Mouse (Mus musculus): ENCODE data around the gene Arhgap10.

Arhgap10 gene

GRCm38 (mm10) chr8:77279977-77280376 is 237.8 kb downstream of the Arhgap10 start:
- no peak for DNase-seq (ENCODE audit: low spot score)

DNA sequence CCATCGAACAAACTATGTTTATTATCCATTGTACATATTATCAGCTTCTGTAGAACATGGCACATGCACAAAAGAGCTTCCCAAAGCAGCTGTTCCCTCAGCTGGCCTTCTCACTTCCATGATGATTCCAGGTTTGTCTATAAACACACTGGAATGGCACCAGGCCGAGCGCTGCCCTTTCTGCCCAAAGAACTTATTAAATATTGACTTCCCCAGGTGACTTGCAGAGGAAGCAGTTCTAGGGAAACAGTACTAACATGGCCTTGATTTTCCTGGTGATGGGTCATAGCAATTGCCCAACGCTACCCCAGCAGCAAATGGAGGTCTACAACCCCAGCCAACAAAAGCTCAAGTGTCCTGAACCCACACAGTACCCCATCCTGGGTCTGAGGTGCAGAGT is 239.5 kb downstream of the Arhgap10 start:
- no peak for DNase-seq (ENCODE audit: low spot score)

DNA sequence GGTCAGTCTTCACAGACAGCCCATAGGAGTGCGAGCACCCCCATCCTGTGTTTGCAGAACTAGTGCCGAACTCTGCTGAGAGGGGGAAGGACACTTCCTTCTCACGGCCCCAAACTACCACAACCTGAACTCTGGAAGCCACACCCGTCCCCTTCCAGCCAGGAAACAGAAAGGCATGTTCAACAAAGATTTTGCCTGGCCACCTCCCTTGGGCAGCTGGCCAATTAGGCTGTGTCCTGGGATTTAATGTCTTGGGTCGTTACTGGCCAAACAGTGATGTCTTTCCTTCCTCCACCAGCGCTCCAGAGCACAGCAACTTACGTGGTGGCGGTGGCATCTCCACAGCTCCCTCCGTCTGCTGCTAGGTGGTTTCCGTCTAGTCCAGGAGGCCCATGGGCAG is 240.9 kb downstream of the Arhgap10 start:
- DNase-seq (ENCODE audit: low spot score) = no peak

DNA sequence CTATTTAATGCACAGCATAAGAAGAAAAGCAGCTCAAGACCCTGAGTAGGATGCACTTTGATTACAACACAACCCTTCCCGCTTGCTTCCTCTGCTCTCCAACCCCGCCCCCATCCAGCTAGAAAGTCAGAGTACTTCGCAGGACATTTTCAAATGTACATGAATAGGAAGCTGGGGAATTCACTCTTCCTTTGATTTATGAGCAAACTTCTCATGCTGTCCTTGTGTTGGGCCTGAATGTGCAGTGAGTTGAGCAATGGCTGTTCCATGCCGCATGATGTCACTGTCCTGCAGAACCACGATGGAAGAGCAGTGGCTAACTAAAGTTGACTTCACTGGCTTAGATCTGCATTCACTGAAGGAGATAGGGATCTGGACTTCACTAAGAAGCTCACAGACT is 242.2 kb downstream of the Arhgap10 start:
- DNase-seq (ENCODE audit: low spot score) = no peak

DNA sequence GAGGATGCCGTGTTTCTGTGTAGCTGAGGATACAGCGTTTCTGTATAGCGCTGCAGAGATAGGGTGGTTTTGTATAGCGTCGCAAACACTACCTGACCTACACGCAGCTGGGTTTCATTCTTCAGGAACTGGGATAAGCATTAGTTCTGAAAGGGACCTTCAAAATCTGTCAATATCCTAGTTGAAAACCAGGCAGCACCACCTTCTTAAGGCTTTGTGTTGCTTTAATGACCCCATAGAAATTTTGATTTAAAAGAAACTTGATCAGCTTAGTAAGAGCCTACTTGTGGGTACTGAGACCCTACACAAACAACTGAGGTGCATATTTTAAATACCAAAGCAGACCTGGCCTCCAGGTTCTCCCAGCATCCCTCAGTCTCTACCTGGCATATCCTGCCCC is 245.6 kb downstream of the Arhgap10 start:
- DNase-seq (ENCODE audit: low spot score) = no peak

- DNase-seq (ENCODE audit: low spot score) = no peak
Observed at GRCm38 (mm10) chr8:77267941-77268405, 249.8 kb downstream of the Arhgap10 start.

DNA sequence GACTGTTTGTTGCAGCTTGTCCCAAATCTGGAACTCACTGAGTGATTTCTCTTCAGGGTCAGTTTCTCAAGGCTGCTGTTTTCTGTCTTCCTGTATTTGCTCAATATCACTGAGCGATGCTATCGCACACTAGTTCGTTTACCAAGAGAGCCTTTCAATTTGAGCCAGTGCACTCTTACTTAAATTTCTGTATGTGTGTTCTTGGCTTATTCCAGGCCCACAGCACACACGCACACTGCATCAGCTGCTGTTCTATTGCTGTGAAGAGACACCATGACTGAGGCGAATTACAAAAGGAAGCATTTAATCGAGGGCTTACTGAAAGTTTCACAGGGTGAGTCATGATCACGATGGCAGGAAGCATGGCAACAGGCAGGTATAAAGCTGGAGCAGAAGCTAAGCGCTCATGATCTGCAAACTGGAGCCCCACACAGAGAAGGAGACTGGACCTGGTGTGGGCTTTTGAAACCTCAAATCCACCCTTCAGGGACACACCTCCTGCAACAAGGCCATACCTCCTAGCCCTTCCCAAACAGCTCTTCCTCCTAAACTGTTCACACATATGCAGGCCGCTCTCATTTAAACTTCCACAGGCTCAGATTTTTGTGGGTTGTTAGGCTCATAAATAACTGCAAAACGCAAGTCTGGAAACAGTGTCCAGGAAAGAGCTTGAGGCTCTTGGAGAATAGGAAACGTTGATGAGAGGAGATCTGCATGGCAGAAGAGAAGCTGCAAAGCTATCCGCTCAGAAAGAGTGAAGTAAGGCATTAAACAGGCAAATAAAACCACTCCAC is 255.3 kb downstream of the Arhgap10 start:
- DNase-seq (ENCODE audit: low spot score) = no peak

DNA sequence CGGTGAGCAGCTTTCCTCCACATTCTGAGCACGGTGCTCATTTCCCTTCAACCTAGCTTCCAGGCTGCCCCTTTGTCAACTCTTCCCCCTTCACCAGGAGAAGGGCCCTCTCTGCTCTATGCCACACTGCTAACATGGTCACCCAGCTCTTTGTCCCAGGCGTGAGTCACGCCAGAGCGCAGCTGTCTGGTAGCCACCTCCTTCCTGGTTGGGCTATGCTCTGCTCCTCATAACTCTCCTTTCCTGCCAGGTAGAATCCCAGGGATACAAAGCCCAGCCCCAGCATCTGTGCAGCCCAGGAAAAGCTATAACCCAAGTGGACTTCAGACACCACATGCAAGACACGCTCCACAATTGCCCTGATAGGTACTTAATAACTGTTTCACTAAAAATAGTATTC is 256.5 kb downstream of the Arhgap10 start:
- no peak for DNase-seq (ENCODE audit: low spot score)

DNA sequence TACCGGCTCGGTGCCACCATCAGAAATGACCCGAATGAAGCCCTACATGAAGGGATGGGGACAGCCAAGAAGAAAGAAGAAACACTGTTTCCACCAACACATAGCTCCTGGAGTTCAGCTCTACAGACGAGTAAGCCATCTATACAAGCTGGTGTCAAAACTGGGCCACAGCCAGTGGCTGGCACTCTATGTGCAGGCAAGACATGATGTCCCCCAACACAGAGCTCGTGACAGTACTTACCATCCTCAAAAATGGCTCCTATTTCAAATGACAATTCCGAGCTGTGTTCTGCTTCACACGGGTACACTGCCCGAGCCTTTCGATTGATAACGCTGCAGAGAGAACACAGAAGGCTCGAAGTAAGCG is 260.7 kb downstream of the Arhgap10 start:
- DNase-seq (ENCODE audit: low spot score) = no peak

GRCm38 (mm10) chr8:77256450-77257084 is 261.2 kb downstream of the Arhgap10 start:
- no peak for DNase-seq (ENCODE audit: low spot score)

- peak; percentile 5 for DNase-seq (ENCODE audit: low spot score)
Observed at GRCm38 (mm10) chr8:77254466-77254865, 263.3 kb downstream of the Arhgap10 start.

DNA sequence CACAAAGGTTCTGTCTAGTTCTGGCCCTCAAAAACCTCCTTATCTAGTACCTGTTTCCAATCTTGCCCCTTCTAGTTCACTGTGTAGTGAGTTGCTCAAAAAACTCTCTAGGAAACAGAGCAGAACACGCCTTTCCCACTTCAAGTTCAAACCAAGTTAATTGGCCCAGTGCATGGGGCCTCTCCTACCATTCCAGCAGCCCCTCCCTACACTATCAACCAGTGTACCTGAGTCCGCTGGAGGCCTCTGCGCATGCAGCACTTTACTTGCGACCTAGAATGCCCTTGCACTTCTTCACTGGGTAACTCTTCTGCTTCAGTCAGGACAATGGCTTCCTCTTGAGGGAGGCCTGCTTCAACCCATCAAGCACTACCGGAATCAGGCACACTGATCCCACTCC is 266.6 kb downstream of the Arhgap10 start:
- no peak for DNase-seq (ENCODE audit: low spot score)

DNA sequence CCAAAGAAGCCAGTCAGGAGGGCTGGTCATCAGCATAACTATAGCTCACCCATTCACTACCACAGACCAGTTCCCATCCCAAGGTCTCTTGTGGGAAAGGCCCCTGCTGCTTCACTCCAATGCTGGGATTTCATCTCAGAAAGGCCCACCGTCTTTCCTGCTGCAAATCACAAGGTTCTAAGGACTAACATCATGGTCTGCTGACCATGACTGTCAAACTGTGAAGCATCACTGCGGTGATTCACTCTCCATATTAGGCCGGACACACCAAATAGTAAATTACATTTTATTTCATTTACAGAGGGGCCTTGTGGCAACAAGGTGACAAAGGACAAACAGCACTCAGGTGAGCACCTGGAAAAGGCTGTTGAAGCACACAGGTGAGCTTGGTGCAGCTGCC is 267.7 kb downstream of the Arhgap10 start:
- no peak for DNase-seq (ENCODE audit: low spot score)

GRCm38 (mm10) chr8:77241381-77241780 is 276.4 kb downstream of the Arhgap10 start:
- DNase-seq (ENCODE audit: low spot score) = no peak

DNA sequence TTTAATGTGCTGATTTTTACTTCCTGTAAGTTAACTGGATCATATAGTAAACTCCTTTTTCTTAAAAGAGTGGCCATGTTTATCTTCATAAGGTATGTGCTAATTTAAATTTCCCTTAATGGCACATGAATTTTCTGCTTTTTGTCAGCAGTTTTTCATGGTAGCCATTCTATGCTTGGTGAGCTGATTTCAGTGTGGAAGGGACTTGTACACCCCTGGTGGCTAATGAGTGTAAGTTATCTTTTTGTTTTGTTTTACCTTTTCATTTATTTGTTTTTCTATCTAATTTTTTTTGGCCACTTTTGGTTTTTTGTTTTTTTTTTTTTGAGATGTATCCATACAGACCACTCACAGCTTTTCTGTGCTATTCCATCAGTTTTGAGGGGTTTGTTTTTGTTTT is 278.3 kb downstream of the Arhgap10 start:
- peak; percentile 11 for DNase-seq (ENCODE audit: low spot score)

GRCm38 (mm10) chr8:77236701-77237100 is 281.1 kb downstream of the Arhgap10 start:
- DNase-seq (ENCODE audit: low spot score) = peak; percentile 79

DNA sequence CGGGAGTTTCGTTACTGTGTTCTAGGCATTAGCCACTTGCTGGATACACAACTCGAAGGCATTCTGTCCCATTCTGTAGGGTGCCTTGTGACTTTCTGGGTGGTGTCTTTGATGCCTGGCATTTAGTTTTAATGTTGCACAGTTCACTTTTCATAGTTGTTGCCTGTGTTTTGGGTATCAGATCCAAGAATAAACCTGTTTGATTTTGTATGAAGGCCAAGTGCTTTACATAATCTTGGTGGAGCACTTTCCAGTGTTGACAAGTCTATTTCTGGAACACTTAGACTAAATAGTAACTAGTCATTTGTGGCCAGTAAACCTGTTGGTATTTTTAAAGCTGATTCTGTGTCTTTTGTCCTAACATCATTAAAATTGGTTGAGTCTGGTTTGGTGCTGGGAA is 285.3 kb downstream of the Arhgap10 start:
- no peak for DNase-seq (ENCODE audit: low spot score)

DNA sequence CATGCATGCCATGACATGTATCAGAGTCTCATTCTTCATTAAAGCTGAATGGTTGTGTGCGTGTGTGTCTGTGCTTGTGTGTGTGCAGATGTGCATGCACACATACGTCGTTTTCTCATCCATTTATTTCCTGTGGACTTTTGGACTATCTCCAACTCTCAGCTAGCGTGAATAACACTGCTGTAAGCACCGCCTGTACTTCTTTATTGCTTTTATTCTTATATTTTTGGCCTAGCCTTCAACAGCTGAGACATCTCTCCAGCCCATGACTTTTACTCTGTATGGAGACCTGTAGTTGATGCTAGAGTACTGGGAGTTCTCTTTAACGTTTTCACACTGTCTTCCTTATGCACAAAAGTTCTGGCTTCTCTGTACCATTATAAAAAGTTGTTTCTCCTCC is 285.9 kb downstream of the Arhgap10 start:
- no peak for DNase-seq (ENCODE audit: low spot score)

GRCm38 (mm10) chr8:77231211-77231610 is 286.5 kb downstream of the Arhgap10 start:
- DNase-seq (ENCODE audit: low spot score) = no peak

- DNase-seq (ENCODE audit: low spot score) = no peak
Observed at GRCm38 (mm10) chr8:77228688-77229087, 289.1 kb downstream of the Arhgap10 start.

GRCm38 (mm10) chr8:77227742-77228141 is 290.0 kb downstream of the Arhgap10 start:
- DNase-seq (ENCODE audit: low spot score) = no peak

DNA sequence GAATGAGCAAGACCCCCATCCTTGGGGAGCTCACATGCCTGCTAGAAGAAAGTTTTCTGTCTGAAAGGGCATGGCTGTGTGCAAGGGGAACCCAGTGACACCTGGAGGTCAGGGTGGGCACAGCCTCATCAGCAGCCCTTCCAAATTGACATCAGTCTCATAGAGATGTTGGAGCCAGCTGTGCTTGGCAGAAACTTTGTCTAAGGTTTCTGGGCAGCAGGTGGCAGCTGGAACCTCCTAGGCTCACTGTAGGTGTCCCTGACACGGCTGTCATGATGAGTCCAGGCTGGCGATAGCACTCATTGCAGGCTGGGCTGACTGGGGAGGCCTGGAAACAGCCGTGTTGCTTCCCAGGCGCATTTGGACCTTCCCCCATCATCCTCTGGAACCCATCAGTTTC is 294.6 kb downstream of the Arhgap10 start:
- DNase-seq (ENCODE audit: low spot score) = no peak

GRCm38 (mm10) chr8:77215191-77215590 is 302.6 kb downstream of the Arhgap10 start:
- DNase-seq (ENCODE audit: low spot score) = no peak

DNA sequence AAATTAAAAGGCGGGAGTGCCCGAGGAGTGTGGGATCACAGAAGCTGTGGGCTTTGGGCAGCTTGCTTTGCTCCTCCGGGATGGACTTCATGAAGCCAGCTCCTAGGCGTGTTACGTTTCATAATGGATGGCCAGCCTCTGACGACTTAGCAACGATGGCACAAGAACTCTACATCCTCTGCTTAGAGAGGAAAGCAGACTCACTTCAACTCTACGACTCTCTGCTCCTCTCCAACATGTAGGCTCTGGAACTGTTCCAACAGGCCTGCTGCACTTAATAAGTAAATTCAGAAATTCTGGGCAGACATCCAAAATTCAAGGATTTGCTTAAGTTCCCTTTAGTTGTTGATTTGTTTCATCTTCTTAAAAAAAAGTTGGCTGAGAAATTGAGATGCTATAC is 303.1 kb downstream of the Arhgap10 start:
- peak; percentile 62 for DNase-seq (ENCODE audit: low spot score)
